Mouse (Mus musculus): ENCODE results near the gene B3galt1.

Gene B3galt1

DNA sequence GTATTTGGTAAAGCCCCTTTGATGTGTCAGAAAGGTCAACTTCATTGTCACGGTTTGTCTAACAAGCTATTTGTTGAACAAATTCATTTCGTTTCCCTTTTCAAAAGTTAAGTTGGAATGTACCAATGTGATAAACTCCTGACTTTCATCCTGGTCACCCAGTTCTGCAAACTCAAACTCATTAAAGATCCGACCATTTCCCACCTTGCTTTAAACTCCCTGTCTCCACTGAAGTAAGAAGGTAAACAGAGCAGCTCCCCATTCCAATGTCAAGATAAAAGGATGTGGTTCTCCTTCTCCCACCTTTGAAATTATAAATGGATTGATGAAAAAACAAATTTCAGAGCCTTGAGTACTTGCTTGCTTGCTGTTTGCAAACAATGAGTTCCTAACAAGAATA is 487.6 kb downstream of the B3galt1 start:
- no peak for DNase-seq (ENCODE audit: low spot score in 2 of 2)

DNA sequence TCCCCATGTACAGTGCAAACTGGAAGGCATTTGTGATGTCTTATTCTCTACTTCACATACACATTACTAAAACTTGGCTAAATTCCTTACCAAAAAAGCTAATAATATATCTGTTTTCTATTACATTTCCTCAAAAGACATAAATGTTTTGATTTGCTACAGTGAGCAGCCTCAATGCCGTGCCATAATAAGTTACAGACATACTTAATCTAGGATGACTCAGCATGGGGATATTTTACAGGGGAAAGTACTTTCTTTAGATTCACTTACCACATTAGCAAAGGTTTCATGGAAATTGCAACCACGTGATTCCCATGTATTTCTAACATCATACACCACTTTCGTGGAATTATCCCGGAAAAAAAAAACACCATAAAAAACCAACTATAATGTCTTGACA is 495.7 kb downstream of the B3galt1 start:
- no peak for DNase-seq (ENCODE audit: low spot score in 2 of 2)

DNA sequence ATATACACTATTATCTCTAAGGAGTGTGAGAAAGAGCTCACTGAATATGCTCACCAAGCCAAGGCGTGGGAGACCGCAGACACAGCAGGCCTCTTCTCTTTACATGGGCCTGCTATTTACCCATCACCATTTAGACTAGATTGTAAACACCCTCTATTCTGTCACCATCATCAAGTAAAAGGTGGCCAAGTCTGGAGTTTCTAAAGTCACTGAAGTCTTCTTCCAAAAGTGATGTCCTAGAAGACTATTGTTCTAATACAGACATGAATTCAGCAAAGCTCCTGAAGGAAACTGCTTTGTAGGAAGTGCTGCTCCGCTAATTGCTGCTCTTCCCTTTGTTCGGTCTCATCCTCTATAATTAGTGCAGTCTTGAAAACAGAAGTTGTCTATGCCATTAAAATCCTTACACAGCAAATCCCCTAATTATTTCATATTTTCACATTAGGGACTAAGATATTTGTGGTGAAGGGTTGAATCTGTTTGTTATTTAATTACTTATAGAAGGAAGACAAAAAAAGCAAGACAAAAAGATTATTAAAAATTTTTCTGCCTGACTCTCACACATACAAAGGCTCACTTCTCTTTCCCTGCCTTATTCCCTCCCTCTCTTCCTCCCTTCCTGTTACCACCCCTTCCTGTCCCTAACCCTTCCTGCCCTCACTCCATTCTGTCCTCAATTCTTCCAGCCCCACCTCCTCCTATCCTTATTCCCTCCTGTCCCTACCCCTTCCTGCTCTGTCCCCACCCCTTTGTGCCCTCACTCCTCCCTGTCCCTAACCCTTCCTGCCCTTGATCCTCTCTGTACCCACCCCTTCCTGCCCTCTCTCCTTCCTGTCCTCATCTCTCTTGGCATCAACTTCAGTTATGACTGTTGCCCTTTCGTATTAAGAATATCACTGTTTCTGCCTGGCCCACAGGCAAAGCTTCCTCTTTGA is 514.0 kb downstream of the B3galt1 start:
- no peak for DNase-seq (ENCODE audit: low spot score in 2 of 2)

DNA sequence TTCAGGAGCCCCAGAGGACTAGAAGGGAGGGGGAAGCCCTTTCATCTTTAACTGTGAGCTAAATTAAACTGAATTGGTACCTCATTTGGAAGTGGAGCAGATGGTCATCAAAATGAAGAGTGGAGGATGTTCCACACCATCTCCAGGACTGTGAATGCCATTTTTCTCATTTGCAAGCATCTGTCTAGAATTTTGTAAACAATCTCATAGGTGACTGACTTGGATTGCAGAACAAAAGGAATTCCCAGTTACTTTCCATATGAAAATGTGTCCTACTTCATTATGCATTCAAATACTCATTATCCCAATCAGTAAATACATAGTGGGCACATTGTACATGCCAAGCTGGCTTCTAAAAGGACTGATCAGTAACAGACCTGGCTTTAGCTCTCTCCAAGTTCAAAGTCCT is 515.2 kb downstream of the B3galt1 start:
- no peak for DNase-seq (ENCODE audit: low spot score in 2 of 2)

DNA sequence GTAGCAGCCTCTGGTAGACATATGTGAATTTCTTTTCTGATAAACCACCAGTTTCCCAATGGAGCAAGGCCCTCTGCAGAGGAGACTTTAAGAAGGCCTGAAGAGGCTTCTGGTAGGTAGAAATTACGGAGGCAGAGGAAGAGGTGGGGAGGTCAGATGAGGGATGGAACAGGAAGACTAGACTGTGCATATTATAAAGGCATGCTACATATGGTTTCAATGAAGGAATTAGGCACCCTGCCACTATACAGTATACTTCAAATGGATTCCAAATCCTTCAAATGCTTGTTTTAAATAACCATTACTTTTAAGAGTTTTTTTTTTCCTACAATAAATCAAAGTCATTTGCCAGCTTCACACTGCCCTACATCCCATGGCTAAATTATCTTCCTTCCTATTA is 518.8 kb downstream of the B3galt1 start:
- DNase-seq (ENCODE audit: low spot score in 2 of 2), result no peak

DNA sequence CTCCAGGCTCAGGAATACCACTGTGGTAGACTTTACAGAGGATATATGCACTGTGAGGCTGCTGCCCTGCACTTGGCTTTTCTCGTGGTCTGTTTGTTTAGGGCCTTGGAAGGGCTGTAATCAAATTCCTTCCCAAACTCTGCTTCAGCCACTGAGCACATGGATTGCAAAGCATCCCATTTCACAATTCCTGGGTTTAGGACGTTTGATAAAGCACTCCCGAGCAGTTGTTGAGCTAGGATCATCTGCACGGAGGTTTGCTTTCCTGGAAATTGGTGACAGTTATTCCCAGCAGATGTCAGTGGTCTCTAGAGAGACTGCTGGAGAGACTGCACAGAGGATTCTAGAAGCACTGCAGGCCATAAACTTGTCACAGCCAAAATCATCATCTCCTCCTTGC is 520.4 kb downstream of the B3galt1 start:
- DNase-seq (ENCODE audit: low spot score in 2 of 2), result no peak

DNA sequence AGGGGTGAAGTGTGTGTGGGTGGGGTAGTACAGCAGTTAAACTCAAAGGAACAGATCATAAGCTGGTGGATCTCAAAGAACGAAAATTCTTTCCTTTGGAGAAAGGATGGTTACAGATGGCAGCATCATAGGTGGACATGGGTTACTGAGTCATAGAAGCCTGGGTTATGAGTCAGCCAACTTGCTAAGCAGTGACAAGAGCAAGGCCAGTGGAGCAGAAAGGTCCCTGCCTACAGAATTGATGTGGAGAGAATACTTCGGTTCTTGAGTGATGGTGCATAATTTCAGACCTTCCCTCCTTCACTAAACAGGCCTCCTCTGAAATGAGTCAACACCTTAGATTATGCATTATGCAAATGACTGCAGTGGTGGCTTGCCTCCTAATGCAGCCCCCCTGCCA is 525.9 kb downstream of the B3galt1 start:
- no peak for DNase-seq (ENCODE audit: low spot score in 2 of 2)

DNA sequence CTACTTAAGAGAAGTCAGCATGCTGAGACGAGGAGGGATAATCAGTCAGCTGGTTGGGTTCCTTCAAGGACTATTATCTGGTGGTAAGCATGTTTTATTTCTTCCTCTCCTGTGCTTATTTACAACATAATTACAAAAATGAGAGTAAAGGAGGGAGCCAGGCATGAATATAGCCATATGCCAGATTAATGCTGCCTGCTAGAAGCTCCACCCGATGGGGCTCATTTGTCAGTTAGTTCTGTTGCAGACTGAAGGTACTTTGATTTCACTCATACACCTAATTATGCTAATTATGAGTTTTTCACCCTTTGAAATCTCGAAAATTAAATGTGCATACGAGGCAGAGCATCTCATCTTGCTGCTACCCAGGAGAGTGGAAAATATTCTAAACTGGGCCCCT is 539.0 kb downstream of the B3galt1 start:
- no peak for DNase-seq (ENCODE audit: low spot score in 2 of 2)

DNA sequence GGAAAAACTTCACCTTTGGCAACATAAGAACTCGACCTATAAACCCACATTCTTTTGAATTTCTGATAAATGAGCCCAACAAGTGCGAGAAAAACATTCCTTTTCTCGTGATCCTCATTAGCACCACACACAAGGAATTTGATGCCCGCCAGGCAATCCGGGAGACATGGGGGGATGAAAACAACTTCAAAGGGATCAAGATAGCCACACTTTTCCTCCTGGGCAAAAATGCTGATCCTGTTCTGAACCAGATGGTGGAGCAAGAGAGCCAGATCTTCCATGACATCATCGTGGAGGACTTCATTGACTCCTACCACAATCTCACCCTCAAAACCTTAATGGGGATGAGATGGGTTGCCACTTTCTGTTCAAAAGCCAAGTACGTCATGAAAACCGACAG is 552.4 kb downstream of the B3galt1 start:
- no peak for DNase-seq (ENCODE audit: low spot score in 2 of 2)

DNA sequence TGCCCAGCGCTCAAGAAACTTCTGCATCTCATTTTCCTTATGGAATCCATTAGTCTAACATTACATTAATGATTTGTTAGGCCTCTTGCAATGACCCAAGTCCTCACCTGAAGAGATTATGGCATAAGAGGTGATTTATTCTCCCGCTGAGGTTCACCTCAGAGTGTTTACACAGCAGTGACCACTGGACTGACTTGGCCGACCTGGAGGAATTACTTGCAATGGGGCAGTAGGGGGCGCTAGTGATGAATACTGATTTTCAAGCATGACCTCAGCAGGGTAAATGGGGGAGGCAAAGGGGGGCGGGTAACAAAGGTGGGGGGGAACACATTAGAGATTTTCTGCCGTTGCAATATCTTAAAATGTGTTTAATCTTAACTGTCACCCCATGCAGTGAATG is 559.1 kb downstream of the B3galt1 start:
- DNase-seq (ENCODE audit: low spot score in 2 of 2), result no peak

DNA sequence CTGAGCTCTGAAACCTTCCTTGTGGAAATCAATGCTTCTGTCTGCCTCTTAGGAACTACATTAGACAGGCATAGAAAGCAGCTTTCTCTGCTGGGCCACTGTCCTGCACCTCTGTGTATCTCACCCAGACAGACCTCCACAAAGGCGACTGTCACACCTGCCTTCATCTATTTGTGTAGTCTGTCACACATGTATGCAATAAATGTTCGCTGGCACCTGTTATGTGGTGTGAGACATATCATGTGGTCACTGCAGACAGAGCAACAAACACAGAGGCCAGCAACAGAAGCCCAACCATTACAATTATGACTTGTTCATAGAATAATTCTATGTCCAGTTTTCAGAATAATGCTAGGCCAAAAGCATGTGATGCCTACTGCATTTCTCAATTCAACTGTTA is 575.4 kb downstream of the B3galt1 start:
- DNase-seq (ENCODE audit: low spot score in 2 of 2), result no peak

DNA sequence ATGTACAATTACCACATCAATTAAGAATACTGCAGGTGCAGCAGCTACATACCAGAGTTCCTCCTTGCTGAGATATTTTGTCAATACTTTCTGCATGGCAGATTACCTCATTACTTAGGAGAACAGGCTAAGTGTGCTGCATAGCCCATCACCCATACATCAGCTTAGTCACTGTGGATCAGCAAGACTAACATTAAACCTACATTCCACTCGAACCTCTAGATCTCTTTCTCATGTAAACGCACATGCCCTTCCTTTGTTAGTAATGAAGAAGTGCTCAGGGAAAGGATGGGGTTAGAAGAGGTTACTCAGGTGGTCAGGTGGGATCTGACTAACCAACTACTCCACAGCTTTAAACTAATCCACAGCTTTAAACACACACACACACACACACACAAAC is 577.6 kb downstream of the B3galt1 start:
- DNase-seq (ENCODE audit: low spot score in 2 of 2), result no peak

DNA sequence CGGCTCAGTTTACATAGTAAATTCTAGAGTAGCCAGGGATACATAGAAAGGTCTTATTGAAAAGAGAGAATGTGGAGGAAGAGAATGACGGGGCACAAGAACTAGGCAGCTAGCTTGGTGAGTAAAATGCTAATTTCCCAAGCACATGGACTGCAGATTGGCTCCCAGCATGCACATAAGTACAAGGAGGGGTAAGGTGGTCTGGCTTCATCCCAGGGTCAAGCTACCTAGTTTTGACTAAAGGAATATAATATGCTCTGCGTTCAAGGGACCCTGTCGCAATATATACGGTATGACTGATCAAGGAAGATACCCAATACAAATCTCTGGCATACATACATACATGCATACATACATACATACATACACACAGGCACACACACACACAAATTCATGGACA is 594.1 kb downstream of the B3galt1 start:
- DNase-seq (ENCODE audit: low spot score in 2 of 2), result no peak

DNA sequence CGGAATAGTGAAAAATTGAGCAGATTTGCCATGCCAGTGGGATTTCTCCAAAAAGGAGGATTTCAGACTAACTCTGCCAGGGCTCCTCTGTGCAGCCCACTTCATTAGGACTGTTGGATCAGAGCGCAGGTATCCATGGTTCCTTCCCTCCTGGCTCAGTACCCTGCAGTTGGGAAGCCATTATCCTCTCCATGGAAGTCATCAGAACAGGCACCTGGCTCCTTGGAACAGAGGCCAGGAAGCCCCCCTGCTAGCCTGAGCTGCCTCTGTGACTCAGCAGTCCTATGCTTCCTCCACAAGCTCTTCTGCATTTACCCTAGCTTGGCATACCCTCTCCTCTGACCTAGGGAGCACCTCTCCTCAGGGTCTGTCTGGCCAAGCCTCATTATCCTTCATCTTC is 594.9 kb downstream of the B3galt1 start:
- no peak for DNase-seq (ENCODE audit: low spot score in 2 of 2)

DNA sequence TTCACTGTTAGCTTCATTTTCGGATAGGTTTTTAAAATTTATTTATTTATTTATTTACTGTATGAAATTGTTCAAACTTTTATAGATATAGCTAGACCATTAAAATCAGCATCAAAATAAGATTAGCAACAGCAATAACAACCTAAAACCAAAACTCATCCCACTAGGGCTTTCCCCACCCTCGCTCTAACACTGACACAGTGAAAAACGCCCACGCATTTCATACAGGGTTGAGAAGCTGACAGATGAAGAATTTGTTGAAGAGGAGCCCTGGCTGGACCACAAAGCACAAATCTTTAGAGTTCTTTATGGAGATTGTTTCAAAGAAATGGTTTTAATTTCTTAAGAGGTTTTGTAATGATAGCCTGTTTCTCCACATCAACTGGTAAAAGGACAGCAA is 596.3 kb downstream of the B3galt1 start:
- DNase-seq (ENCODE audit: low spot score in 2 of 2), result no peak

DNA sequence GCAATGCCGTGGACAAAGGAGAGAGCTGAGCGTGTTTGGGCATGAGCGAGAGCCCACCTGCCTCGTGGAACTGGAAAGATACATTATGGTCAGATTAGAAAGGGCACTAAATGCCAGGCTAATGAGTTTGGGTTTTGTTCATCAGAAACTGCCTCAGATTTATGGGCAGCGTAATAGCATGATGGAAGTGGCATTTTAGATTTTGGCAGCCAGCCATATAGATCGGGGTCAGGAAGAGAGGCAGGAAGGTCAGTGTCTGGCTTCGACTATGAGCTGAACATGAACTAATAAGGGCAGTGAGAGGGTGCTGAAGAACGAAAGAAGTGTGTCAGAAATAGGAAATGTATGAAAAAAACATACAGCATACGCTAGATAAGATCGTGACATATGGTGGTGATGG is 605.6 kb downstream of the B3galt1 start:
- no peak for DNase-seq (ENCODE audit: low spot score in 2 of 2)

Measured in frontal cortex, postnatal 25 days (tissue).